Mouse (Mus musculus) frontal cortex, postnatal 14 days (tissue): Measurements from ENCODE around the gene Afdn.
"Not testable (repeated sequence)": the region's sequence is repeated elsewhere in the genome, so short reads cannot be mapped to it uniquely, and the experiment has no call there.

ENCODE experiments used
- DNase-seq, 2 experiments: peaks; one replicate each; pipeline ENCODE4 v3.0.0; 2022; ENCODE audit warnings: low spot score in 2 of 2

Gene Afdn

GRCm38 (mm10) chr17:13951570-13951969 lies 191.2 kb downstream of the Afdn start:
- not testable (repeated sequence) for DNase-seq
